Comparison of ENCODE assay signal across 8 mouse cellular contexts in genomic region chr9:56995198-56996027, GRCm38 (mm10). TPM values are rescaled to one million over a fixed set of nuclear protein-coding genes. Genes with fewer than 3 reads are reported as not detected.
DNase-seq lines count a peak whose midpoint lies in the region; ATAC-seq and TF ChIP-seq lines count a peak whose summit lies in the region.

No protein-coding gene starts in this region.

- peaks cover 20% of the 10 kb centered on the region for H3K27me3 ChIP-seq in E14TG2a.4 (ENCODE audit: insufficient read depth, low read length)
- H3K27me3 ChIP-seq in erythroblast, embryonic 14.5 days (ENCODE audit: control insufficient read depth) = peaks cover 27% of the 10 kb centered on the region
- no peaks in the 10 kb centered on the region for H3K27me3 ChIP-seq in heart, embryonic 14.5 days (ENCODE audit: control insufficient read depth, insufficient read depth, low read length)

- TF ChIP-seq POLR2A in lung, adult 2 months (IDR thresholded peaks at IDR 0.05; ENCODE audit: borderline replicate concordance, extremely low read depth, low read depth, low read length) = no peak

- peak; percentile 64 for ATAC-seq in heart, embryonic 14.5 days (ENCODE audit: insufficient number of reproducible peaks, insufficient read depth, low FRiP score, low read depth)
- ATAC-seq in neutrophil, adult 5-6 weeks (ENCODE audit: extremely low read depth, insufficient number of reproducible peaks, low FRiP score, poor library complexity, severe bottlenecking) = peak; percentile 24; the same call in 1 of the 2 replicates

- H3K4me3 ChIP-seq in E14TG2a.4 (replicated peaks; ENCODE audit: low read length) = peak overlapping the region; percentile 91
- peak overlapping the region; percentile 94 for H3K4me3 ChIP-seq in brown adipose tissue, adult 24 weeks (ENCODE audit: insufficient read depth, low read depth, low read length)
- H3K4me3 ChIP-seq in erythroblast, embryonic 14.5 days (replicated peaks) = peak overlapping the region; percentile 73
- H3K4me3 ChIP-seq in heart, embryonic 14.5 days (ENCODE audit: control insufficient read depth in 1 of 2, insufficient read depth in 1 of 2, low read depth in 1 of 2, low read length in 2 of 2) = peak overlapping the region; percentile 80 to 91
- peak overlapping the region; percentile 91 for H3K4me3 ChIP-seq in lung, adult 2 months (replicated peaks; ENCODE audit: extremely low read depth, low read depth, low read length)

- peak; percentile 81 for DNase-seq in kidney, postnatal 10 days
- DNase-seq in lung, adult 2 months = peak; percentile 71
- DNase-seq in thymus, postnatal 14 days = peak; percentile 49

- H3K36me3 ChIP-seq in E14TG2a.4 (ENCODE audit: insufficient read depth, low read length) = no peaks in the 10 kb centered on the region
- H3K36me3 ChIP-seq in erythroblast, embryonic 14.5 days (ENCODE audit: control insufficient read depth) = no peaks in the 10 kb centered on the region
- no peaks in the 10 kb centered on the region for H3K36me3 ChIP-seq in heart, embryonic 14.5 days (ENCODE audit: control insufficient read depth, insufficient read depth, low read length)

- no peaks in the 10 kb centered on the region for H3K9me3 ChIP-seq in E14TG2a.4 (ENCODE audit: low read length)
- no peaks in the 10 kb centered on the region for H3K9me3 ChIP-seq in erythroblast, embryonic 14.5 days (ENCODE audit: control insufficient read depth, low read length)
- no peaks in the 10 kb centered on the region for H3K9me3 ChIP-seq in heart, embryonic 14.5 days (ENCODE audit: control insufficient read depth, low read length)

- TF ChIP-seq CTCF in E14TG2a.4 (conservative IDR thresholded peaks at IDR 0.05; ENCODE audit: low read length) = no peak
- TF ChIP-seq CTCF in lung, adult 2 months (IDR thresholded peaks at IDR 0.05; ENCODE audit: insufficient read depth, low read length) = no peak

- H3K9ac ChIP-seq in heart, embryonic 14.5 days (ENCODE audit: low read length) = peak overlapping the region; percentile 91

- peak overlapping the region; percentile 92 for H3K27ac ChIP-seq in brown adipose tissue, adult 24 weeks (replicated peaks; ENCODE audit: low read depth, low read length)
- peak overlapping the region; percentile 94 for H3K27ac ChIP-seq in heart, embryonic 14.5 days (replicated peaks in 1 of 2; ENCODE audit: control insufficient read depth in 1 of 2, insufficient read depth in 1 of 2, low read depth in 2 of 2, low read length in 2 of 2)

- peaks cover 18% of the 10 kb centered on the region for H3K4me1 ChIP-seq in E14TG2a.4 (replicated peaks; ENCODE audit: low read depth, low read length)
- peaks cover 5% of the 10 kb centered on the region; the same call in 1 of the 2 replicates for H3K4me1 ChIP-seq in brown adipose tissue, adult 24 weeks (ENCODE audit: control insufficient read depth, insufficient read depth, insufficient read length, low read length)
- H3K4me1 ChIP-seq in erythroblast, embryonic 14.5 days (ENCODE audit: control insufficient read depth) = peaks cover 29% of the 10 kb centered on the region
- peaks cover 0 to 12% of the 10 kb centered on the region in 2 experiments; a peak in 1 of 4 replicates for H3K4me1 ChIP-seq in heart, embryonic 14.5 days (ENCODE audit: control insufficient read depth in 2 of 2, insufficient read depth in 2 of 2, low read length in 2 of 2)
- peaks cover 7% of the 10 kb centered on the region; the same call in 1 of the 2 replicates for H3K4me1 ChIP-seq in lung, adult 2 months (ENCODE audit: control insufficient read depth, insufficient read depth, low read length)

- 0% methylated on average over 66 of the region's 80 CpGs for WGBS in heart, embryonic 14.5 days
- WGBS in lung, adult 2 months = under 1% methylated on average over 71 of the region's 80 CpGs

- H3K4me2 ChIP-seq in heart, embryonic 14.5 days (ENCODE audit: low read length) = peak overlapping the region; percentile 93

RNA-seq across cellular contexts. Expression of gene Ptpn9, which starts 0.7 kb away (rescaled TPM):
- 9.8 and 13.4 TPM in 2 replicates for polyA plus RNA-seq in brown adipose tissue, adult 24 weeks (2012; ENCODE audit: insufficient read depth, insufficient read length, missing spikeins)
- polyA plus RNA-seq in erythroblast, embryonic 14.5 days (2012) = 0.21 and 0.24 TPM in 2 replicates
- polyA plus RNA-seq in heart, embryonic 14.5 days (2014; fragmentation: Nextera tagmentation; extraction: Ambion mirVana) = 22.6 and 24.9 TPM in 2 replicates
- 30.3 and 35.4 TPM in 2 replicates for polyA plus RNA-seq in lung, adult 2 months (2012; rRNA removed)
- 9.0 and 10.8 TPM in 2 replicates for total RNA-seq in neutrophil, adult 5-6 weeks (2017)

RNA-seq across cellular contexts. Expression of gene Snupn, which starts 44.7 kb away (rescaled TPM):
- 9.4 and 10.9 TPM in 2 replicates for polyA plus RNA-seq in brown adipose tissue, adult 24 weeks (2012; ENCODE audit: insufficient read depth, insufficient read length, missing spikeins)
- 0.11 TPM in 1 of 2 replicates, not detected in the other for polyA plus RNA-seq in erythroblast, embryonic 14.5 days (2012)
- polyA plus RNA-seq in heart, embryonic 14.5 days (2014; fragmentation: Nextera tagmentation; extraction: Ambion mirVana) = 16.4 and 18.8 TPM in 2 replicates
- polyA plus RNA-seq in lung, adult 2 months (2012; rRNA removed) = 3.8 and 5.0 TPM in 2 replicates
- 5.2 and 5.6 TPM in 2 replicates for total RNA-seq in neutrophil, adult 5-6 weeks (2017)

RNA-seq across cellular contexts. Expression of gene Imp3, which starts 58.1 kb away (rescaled TPM):
- polyA plus RNA-seq in brown adipose tissue, adult 24 weeks (2012; ENCODE audit: insufficient read depth, insufficient read length, missing spikeins) = 52.9 and 57.6 TPM in 2 replicates
- 5.7 TPM in 2 replicates for polyA plus RNA-seq in erythroblast, embryonic 14.5 days (2012)
- 60.0 and 70.5 TPM in 2 replicates for polyA plus RNA-seq in heart, embryonic 14.5 days (2014; fragmentation: Nextera tagmentation; extraction: Ambion mirVana)
- 195 and 264 TPM in 2 replicates for polyA plus RNA-seq in lung, adult 2 months (2012; rRNA removed)
- total RNA-seq in neutrophil, adult 5-6 weeks (2017) = 31.1 and 36.7 TPM in 2 replicates

Comparison
In these comparisons a context has a peak if more than half of its experiments do, and no peak if none do; other contexts are left out.
1. Peak in every context shown above with its lines: DNase-seq, ATAC-seq, H3K4me3 ChIP-seq and H3K27ac ChIP-seq.